Mouse (Mus musculus): ENCODE results near the gene Afap1. TPM values are rescaled to one million over a fixed set of nuclear protein-coding genes. Genes with fewer than 3 reads are reported as not detected.

Gene Afap1
- polyA plus RNA-seq, 1 experiment from 2014 or later: 21.3 TPM

GRCm38 (mm10) chr5:35915629-35916300, 22.6 kb downstream of the Afap1 start:
- no peak for ATAC-seq (ENCODE audit: insufficient number of reproducible peaks, insufficient read depth, low FRiP score, low read depth)
- Histone ChIP-seq H3K36me3 (ENCODE audit: control insufficient read depth, insufficient read depth, low read length) (no peaks in the 10 kb centered on the region), H3K9me3 (ENCODE audit: control insufficient read depth, low read depth, low read length) (no peaks in the 10 kb centered on the region), H3K4me3 (ENCODE audit: low read depth, low read length) (no peak overlapping the region), H3K27me3 (ENCODE audit: control insufficient read depth, insufficient read depth, low read length) (no peaks in the 10 kb centered on the region), H3K4me1 (ENCODE audit: control insufficient read depth, insufficient read depth, low read length) (peaks cover 26% of the 10 kb centered on the region), H3K9ac (replicated peaks; ENCODE audit: low read depth, low read length) (no peak overlapping the region), H3K4me2 (replicated peaks; ENCODE audit: low read depth, low read length) (no peak overlapping the region), H3K27ac (ENCODE audit: low read length) (no peak overlapping the region)
- 80% methylated on average over 12 of the region's 12 CpGs for WGBS

- no peak for ATAC-seq (ENCODE audit: insufficient number of reproducible peaks, insufficient read depth, low FRiP score, low read depth)
- peaks cover 34% of the 10 kb centered on the region for H3K4me1 ChIP-seq (ENCODE audit: control insufficient read depth, insufficient read depth, low read length)
Observed at GRCm38 (mm10) chr5:35916666-35917065, 23.5 kb downstream of the Afap1 start.

GRCm38 (mm10) chr5:35918387-35918786, 25.3 kb downstream of the Afap1 start:
- Histone ChIP-seq H3K4me2 (replicated peaks; ENCODE audit: low read depth, low read length) (no peak overlapping the region), H3K27me3 (ENCODE audit: control insufficient read depth, insufficient read depth, low read length) (no peaks in the 10 kb centered on the region), H3K9me3 (ENCODE audit: control insufficient read depth, low read depth, low read length) (no peaks in the 10 kb centered on the region), H3K9ac (replicated peaks; ENCODE audit: low read depth, low read length) (no peak overlapping the region), H3K27ac (ENCODE audit: low read length) (peak overlapping the region; percentile 61), H3K4me3 (ENCODE audit: low read depth, low read length) (no peak overlapping the region), H3K36me3 (ENCODE audit: control insufficient read depth, insufficient read depth, low read length) (no peaks in the 10 kb centered on the region), H3K4me1 (ENCODE audit: control insufficient read depth, insufficient read depth, low read length) (peaks cover 51% of the 10 kb centered on the region)
- no peak for ATAC-seq (ENCODE audit: insufficient number of reproducible peaks, insufficient read depth, low FRiP score, low read depth)
- 29% methylated on average over 8 of the region's 8 CpGs for WGBS

More at GRCm38 (mm10) chr5:35916666-35917065, 23.5 kb downstream of the Afap1 start:
- Histone ChIP-seq H3K27ac (ENCODE audit: low read length) (no peak overlapping the region), H3K9me3 (ENCODE audit: control insufficient read depth, low read depth, low read length) (no peaks in the 10 kb centered on the region), H3K4me2 (replicated peaks; ENCODE audit: low read depth, low read length) (no peak overlapping the region), H3K9ac (replicated peaks; ENCODE audit: low read depth, low read length) (no peak overlapping the region), H3K27me3 (ENCODE audit: control insufficient read depth, insufficient read depth, low read length) (no peaks in the 10 kb centered on the region), H3K36me3 (ENCODE audit: control insufficient read depth, insufficient read depth, low read length) (no peaks in the 10 kb centered on the region), H3K4me3 (ENCODE audit: low read depth, low read length) (no peak overlapping the region)
- 77% methylated on average over 5 of the region's 5 CpGs for WGBS

- H3K4me3 ChIP-seq (ENCODE audit: low read depth, low read length): no peak overlapping the region
- H3K4me1 ChIP-seq (ENCODE audit: control insufficient read depth, insufficient read depth, low read length): peaks cover 63% of the 10 kb centered on the region
- H3K9me3 ChIP-seq (ENCODE audit: control insufficient read depth, low read depth, low read length): no peaks in the 10 kb centered on the region
- H3K36me3 ChIP-seq (ENCODE audit: control insufficient read depth, insufficient read depth, low read length): no peaks in the 10 kb centered on the region
- no peak for ATAC-seq (ENCODE audit: insufficient number of reproducible peaks, insufficient read depth, low FRiP score, low read depth)
- H3K27ac ChIP-seq (ENCODE audit: low read length): no peak overlapping the region
- no peak overlapping the region for H3K9ac ChIP-seq (replicated peaks; ENCODE audit: low read depth, low read length)
- no peak overlapping the region for H3K4me2 ChIP-seq (replicated peaks; ENCODE audit: low read depth, low read length)
- no peaks in the 10 kb centered on the region for H3K27me3 ChIP-seq (ENCODE audit: control insufficient read depth, insufficient read depth, low read length)
- WGBS: 77% methylated on average over 4 of the region's 4 CpGs
Observed at GRCm38 (mm10) chr5:35920076-35920475, 27.0 kb downstream of the Afap1 start.

- Histone ChIP-seq H3K4me3 (ENCODE audit: low read depth, low read length) (no peak overlapping the region), H3K4me1 (ENCODE audit: control insufficient read depth, insufficient read depth, low read length) (peaks cover 67% of the 10 kb centered on the region), H3K4me2 (replicated peaks; ENCODE audit: low read depth, low read length) (no peak overlapping the region), H3K9me3 (ENCODE audit: control insufficient read depth, low read depth, low read length) (no peaks in the 10 kb centered on the region), H3K36me3 (ENCODE audit: control insufficient read depth, insufficient read depth, low read length) (no peaks in the 10 kb centered on the region), H3K27me3 (ENCODE audit: control insufficient read depth, insufficient read depth, low read length) (no peaks in the 10 kb centered on the region), H3K9ac (replicated peaks; ENCODE audit: low read depth, low read length) (no peak overlapping the region), H3K27ac (ENCODE audit: low read length) (peak overlapping the region; percentile 94; the same call in 1 of the 2 replicates)
- no peak for ATAC-seq (ENCODE audit: insufficient number of reproducible peaks, insufficient read depth, low FRiP score, low read depth)
Observed at GRCm38 (mm10) chr5:35920557-35920956, 27.4 kb downstream of the Afap1 start.

GRCm38 (mm10) chr5:35921141-35921540, 28.0 kb downstream of the Afap1 start:
- Histone ChIP-seq H3K27me3 (ENCODE audit: control insufficient read depth, insufficient read depth, low read length) (no peaks in the 10 kb centered on the region), H3K9ac (replicated peaks; ENCODE audit: low read depth, low read length) (no peak overlapping the region), H3K36me3 (ENCODE audit: control insufficient read depth, insufficient read depth, low read length) (no peaks in the 10 kb centered on the region), H3K4me2 (replicated peaks; ENCODE audit: low read depth, low read length) (peak overlapping the region; percentile 24), H3K27ac (ENCODE audit: low read length) (peak overlapping the region; percentile 94), H3K4me1 (ENCODE audit: control insufficient read depth, insufficient read depth, low read length) (peaks cover 70% of the 10 kb centered on the region), H3K9me3 (ENCODE audit: control insufficient read depth, low read depth, low read length) (no peaks in the 10 kb centered on the region), H3K4me3 (ENCODE audit: low read depth, low read length) (no peak overlapping the region)
- ATAC-seq (ENCODE audit: insufficient number of reproducible peaks, insufficient read depth, low FRiP score, low read depth): 0 out of 2 replicates have a peak, but pooled peaks have one; percentile 5
- WGBS: 57% methylated on average over 6 of the region's 6 CpGs

- Histone ChIP-seq H3K27me3 (ENCODE audit: control insufficient read depth, insufficient read depth, low read length) (no peaks in the 10 kb centered on the region), H3K36me3 (ENCODE audit: control insufficient read depth, insufficient read depth, low read length) (no peaks in the 10 kb centered on the region), H3K4me3 (ENCODE audit: low read depth, low read length) (no peak overlapping the region), H3K9me3 (ENCODE audit: control insufficient read depth, low read depth, low read length) (no peaks in the 10 kb centered on the region), H3K27ac (ENCODE audit: low read length) (peak overlapping the region; percentile 94), H3K9ac (replicated peaks; ENCODE audit: low read depth, low read length) (no peak overlapping the region), H3K4me2 (replicated peaks; ENCODE audit: low read depth, low read length) (peak overlapping the region; percentile 24), H3K4me1 (ENCODE audit: control insufficient read depth, insufficient read depth, low read length) (peaks cover 70% of the 10 kb centered on the region)
- 30% methylated on average over 10 of the region's 10 CpGs for WGBS
- peak; percentile 89 for ATAC-seq (ENCODE audit: insufficient number of reproducible peaks, insufficient read depth, low FRiP score, low read depth)
Observed at GRCm38 (mm10) chr5:35921595-35922254, 28.6 kb downstream of the Afap1 start.

- Histone ChIP-seq H3K27ac (ENCODE audit: low read length) (no peak overlapping the region; the same call in 1 of the 2 replicates), H3K4me1 (ENCODE audit: control insufficient read depth, insufficient read depth, low read length) (peaks cover 67% of the 10 kb centered on the region), H3K9ac (replicated peaks; ENCODE audit: low read depth, low read length) (no peak overlapping the region), H3K4me2 (replicated peaks; ENCODE audit: low read depth, low read length) (no peak overlapping the region), H3K4me3 (ENCODE audit: low read depth, low read length) (no peak overlapping the region), H3K9me3 (ENCODE audit: control insufficient read depth, low read depth, low read length) (no peaks in the 10 kb centered on the region), H3K36me3 (ENCODE audit: control insufficient read depth, insufficient read depth, low read length) (no peaks in the 10 kb centered on the region), H3K27me3 (ENCODE audit: control insufficient read depth, insufficient read depth, low read length) (no peaks in the 10 kb centered on the region)
- no peak for ATAC-seq (ENCODE audit: insufficient number of reproducible peaks, insufficient read depth, low FRiP score, low read depth)
- WGBS: 80% methylated on average over 6 of the region's 6 CpGs
Observed at GRCm38 (mm10) chr5:35923448-35923847, 30.3 kb downstream of the Afap1 start.
